Mouse (Mus musculus) CH12.LX (cell line): ENCODE measurements at regions not wholly inside any gene's neighbourhood (a gene's known extent, or its start where the extent isn't known, plus 50 kb on each side); places are given as distances from the start of the nearest gene placed in this dataset.

ENCODE experiments used
- CTCF ChIP-seq, 2 experiments: IDR thresholded peaks in 1 of 2; conservative IDR thresholded peaks in 1 of 2; 2 replicates each; pipeline ENCODE4 v1.5.1; 2011 to 2012; ENCODE audit warnings: low read depth in 2 of 2, low read length in 2 of 2, improper control_type of control experiment in 1 of 2, inconsistent platforms in 1 of 2, mild to moderate bottlenecking in 1 of 2, moderate library complexity in 1 of 2
- E2F4 ChIP-seq: IDR thresholded peaks from 2 replicates; pipeline ENCODE4 v1.6.1; 2011; ENCODE audit warnings: low read depth, low read length, improper control_type of control experiment; ENCODE audit not compliant: insufficient replicate concordance
- EP300 ChIP-seq: IDR thresholded peaks from 2 replicates; pipeline ENCODE4 v1.6.1; 2011; ENCODE audit warnings: low read length, improper control_type of control experiment
- GABPA ChIP-seq: IDR thresholded peaks from 2 replicates; pipeline ENCODE4 v1.6.1; 2012; ENCODE audit warnings: low read depth, low read length, improper control_type of control experiment, inconsistent platforms; ENCODE audit not compliant: insufficient replicate concordance
- KAT2A ChIP-seq: IDR thresholded peaks from 2 replicates; pipeline ENCODE4 v1.6.1; 2012; ENCODE audit warnings: low read length, improper control_type of control experiment, inconsistent platforms; ENCODE audit not compliant: insufficient replicate concordance
- MYC ChIP-seq: IDR thresholded peaks from 2 replicates; pipeline ENCODE4 v1.6.1; 2011; ENCODE audit warnings: low read depth, mild to moderate bottlenecking, improper control_type of control experiment, low read length
- POLR2A ChIP-seq: IDR thresholded peaks from 2 replicates; pipeline ENCODE4 v1.6.1; 2011; ENCODE audit warnings: low read depth, mild to moderate bottlenecking, improper control_type of control experiment, low read length
- SIN3A ChIP-seq: IDR thresholded peaks from 2 replicates; pipeline ENCODE4 v1.6.1; 2012; ENCODE audit warnings: low read length, improper control_type of control experiment, inconsistent platforms
- SMC3 ChIP-seq: IDR thresholded peaks from 2 replicates; pipeline ENCODE4 v1.6.1; 2011; ENCODE audit warnings: low read depth, low read length, improper control_type of control experiment
- TBP ChIP-seq: conservative IDR thresholded peaks from 2 replicates; pipeline ENCODE4 v1.6.1; 2011; ENCODE audit warnings: low read depth, low read length, improper control_type of control experiment
- TCF12 ChIP-seq: IDR thresholded peaks from 2 replicates; pipeline ENCODE4 v1.6.1; 2014; ENCODE audit warnings: low read depth, mild to moderate bottlenecking, inconsistent platforms, low read length, improper control_type of control experiment
- ZNF384 ChIP-seq: IDR thresholded peaks from 2 replicates; pipeline ENCODE4 v1.6.1; 2012; ENCODE audit warnings: low read depth, low read length, improper control_type of control experiment, inconsistent platforms

DNA sequence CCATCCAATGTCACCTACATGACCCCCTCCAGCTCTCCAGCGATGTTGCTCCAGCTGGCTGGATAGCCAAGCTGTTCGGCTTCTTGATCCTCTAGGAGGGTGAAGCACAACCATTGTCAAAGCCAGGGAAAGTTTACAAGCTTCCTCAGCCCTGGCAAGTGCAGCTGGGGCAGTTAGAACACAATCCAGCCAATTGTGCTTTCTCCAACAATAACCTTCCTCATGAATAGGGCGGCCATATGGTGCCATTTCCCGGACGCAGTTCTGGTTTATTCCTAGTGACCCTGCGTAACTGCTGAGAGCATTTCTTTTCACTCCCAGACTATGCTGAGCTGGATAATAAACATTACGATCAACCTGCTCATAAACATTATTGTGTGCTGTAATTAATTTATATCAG is 233.3 kb upstream of the Sox11 start:
- TF ChIP-seq CTCF (conservative IDR thresholded peaks at IDR 0.05 in 1 of 2, IDR thresholded peaks at IDR 0.05 in 1 of 2; ENCODE audit: low read depth in 2 of 2, low read length in 2 of 2) (no peak), ZNF384 (no peak), GABPA (no peak), MYC (no peak), SMC3 (no peak), SIN3A (no peak), POLR2A (no peak), E2F4 (no peak), KAT2A (no peak), TCF12 (no peak), TBP (no peak), EP300 (no peak)
